Mouse (Mus musculus) spleen, adult 2 months (tissue): Measurements from ENCODE around the gene S100b.

Experiments
- CTCF ChIP-seq: fragments of 200-500 bp; IDR thresholded peaks from 2 replicates; pipeline ENCODE4 v1.5.1; 2011; ENCODE audit warnings: mild to moderate bottlenecking, inconsistent platforms; ENCODE audit not compliant: insufficient read depth, insufficient read length, insufficient replicate concordance; ENCODE audit errors: extremely low read depth
- POLR2A ChIP-seq: fragments of 200-500 bp; IDR thresholded peaks from 2 replicates; pipeline ENCODE4 v1.6.1; 2011; ENCODE audit warnings: low read depth, low read length, inconsistent platforms

DNA sequence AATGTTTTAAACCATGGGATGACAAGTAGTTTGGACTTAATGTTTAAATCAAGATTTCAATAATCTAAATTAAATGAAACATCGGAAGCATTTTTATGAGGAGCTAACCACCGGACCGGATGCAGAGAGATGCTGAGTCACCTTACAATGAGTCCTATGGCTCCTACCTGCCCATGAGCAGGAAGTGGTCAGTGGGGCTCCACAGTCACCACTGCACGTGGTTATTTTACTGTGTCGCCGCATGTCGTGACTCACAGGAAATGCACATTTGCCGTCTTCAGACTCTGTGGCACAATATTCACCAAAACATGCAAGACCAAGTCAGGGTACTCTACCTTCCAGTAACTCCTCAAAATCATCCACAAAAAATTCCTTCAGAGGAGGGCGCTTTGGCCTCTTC lies 53.1 kb downstream of the S100b start:
- TF ChIP-seq POLR2A = no peak
- no peak for TF ChIP-seq CTCF
